Mouse (Mus musculus) small intestine, adult 2 months (tissue): Measurements from ENCODE around the gene 3100002H09Rik.

ENCODE experiments used
- CTCF ChIP-seq: fragments of 200-500 bp; IDR thresholded peaks from 2 replicates; pipeline ENCODE4 v1.5.1; 2012; ENCODE audit warnings: low read depth, mild to moderate bottlenecking, control low read depth, inconsistent platforms, low read length, moderate library complexity, mixed read lengths; ENCODE audit not compliant: insufficient replicate concordance, insufficient read length; ENCODE audit errors: extremely low read depth
- POLR2A ChIP-seq: fragments of 200-500 bp; IDR thresholded peaks from 2 replicates; pipeline ENCODE4 v1.6.1; 2012; ENCODE audit warnings: low read depth, mild to moderate bottlenecking, control low read depth, inconsistent platforms, low read length, moderate library complexity

- no peak for TF ChIP-seq CTCF
- no peak for TF ChIP-seq POLR2A
Measured at GRCm38 (mm10) chr4:124622566-124622965, 12.0 kb upstream of the 3100002H09Rik start.
